Mouse (Mus musculus): ENCODE measurements around the gene Slc35b1. TPM values are rescaled to one million over a fixed set of nuclear protein-coding genes. Genes with fewer than 3 reads are reported as not detected.

Gene Slc35b1
- polyA plus RNA-seq, 1 experiment from 2014 or later: 92.7 TPM

DNA sequence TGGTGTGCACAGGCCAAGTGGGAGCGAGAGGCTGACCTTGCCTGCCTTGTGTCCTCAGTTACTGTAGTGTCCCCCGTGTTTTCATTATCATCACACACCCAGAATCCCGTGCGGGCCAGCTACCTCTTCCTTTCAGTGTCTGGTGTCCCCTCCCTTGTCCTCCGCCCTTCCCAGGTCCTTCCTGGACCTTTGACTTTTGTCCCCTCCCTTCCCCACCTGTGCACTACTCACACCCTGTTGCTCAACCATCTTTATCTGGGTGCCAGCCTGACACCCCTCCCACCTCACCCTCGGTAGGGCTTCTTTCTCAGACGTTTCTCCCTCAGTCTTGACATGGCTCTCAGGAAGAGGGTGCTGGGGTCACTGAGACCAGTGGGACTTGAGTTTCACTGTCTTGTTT, 2.9 kb downstream of the Slc35b1 start:
- Histone ChIP-seq H3K27me3 (ENCODE audit: control insufficient read depth, insufficient read depth, low read depth, low read length) (no peaks in the 10 kb centered on the region), H3K9me3 (ENCODE audit: control insufficient read depth, low read length) (no peaks in the 10 kb centered on the region), H3K9ac (ENCODE audit: low read length) (no peak overlapping the region), H3K4me3 (ENCODE audit: low read length) (no peak overlapping the region), H3K36me3 (ENCODE audit: control insufficient read depth, insufficient read depth, low read length) (peaks cover 14% of the 10 kb centered on the region; the same call in 1 of the 2 replicates), H3K4me1 (replicated peaks; ENCODE audit: control insufficient read depth, insufficient read depth, low read length) (peaks cover 8% of the 10 kb centered on the region; the same call in 1 of the 2 replicates), H3K27ac (ENCODE audit: low read length) (no peak overlapping the region), H3K4me2 (ENCODE audit: low read depth, low read length) (no peak overlapping the region)
- 78% methylated on average over 7 of the region's 7 CpGs for WGBS
- ATAC-seq (ENCODE audit: low read depth): no peak

DNA sequence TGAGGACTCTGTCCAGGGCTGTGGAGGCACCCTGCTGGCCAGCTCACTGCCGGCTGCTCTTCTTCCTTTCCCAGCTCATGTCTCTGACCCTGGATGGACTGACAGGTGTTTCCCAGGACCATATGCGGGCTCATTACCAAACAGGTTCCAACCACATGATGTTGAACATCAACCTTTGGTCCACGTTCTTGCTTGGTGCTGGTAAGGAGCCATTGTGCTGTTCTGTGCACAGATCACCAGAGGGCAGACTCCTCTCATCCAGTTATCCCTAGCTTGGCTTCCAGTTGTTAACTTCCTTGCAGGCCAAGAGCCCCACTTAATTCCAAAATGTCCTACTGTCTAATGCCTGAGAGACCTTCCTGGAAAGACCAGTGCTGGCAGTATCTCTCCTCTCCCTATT, 4.5 kb downstream of the Slc35b1 start:
- no peak for ATAC-seq (ENCODE audit: low read depth)
- H3K36me3 ChIP-seq (ENCODE audit: control insufficient read depth, insufficient read depth, low read length): peaks cover 14% of the 10 kb centered on the region; the same call in 1 of the 2 replicates
- no peaks in the 10 kb centered on the region for H3K27me3 ChIP-seq (ENCODE audit: control insufficient read depth, insufficient read depth, low read depth, low read length)
- peaks cover 8% of the 10 kb centered on the region; the same call in 1 of the 2 replicates for H3K4me1 ChIP-seq (replicated peaks; ENCODE audit: control insufficient read depth, insufficient read depth, low read length)
- 70% methylated on average over 3 of the region's 3 CpGs for WGBS
- H3K9me3 ChIP-seq (ENCODE audit: control insufficient read depth, low read length): no peaks in the 10 kb centered on the region
- H3K4me2 ChIP-seq (ENCODE audit: low read depth, low read length): no peak overlapping the region
- no peak overlapping the region for H3K9ac ChIP-seq (ENCODE audit: low read length)
- no peak overlapping the region for H3K4me3 ChIP-seq (ENCODE audit: low read length)
- H3K27ac ChIP-seq (ENCODE audit: low read length): no peak overlapping the region

DNA sequence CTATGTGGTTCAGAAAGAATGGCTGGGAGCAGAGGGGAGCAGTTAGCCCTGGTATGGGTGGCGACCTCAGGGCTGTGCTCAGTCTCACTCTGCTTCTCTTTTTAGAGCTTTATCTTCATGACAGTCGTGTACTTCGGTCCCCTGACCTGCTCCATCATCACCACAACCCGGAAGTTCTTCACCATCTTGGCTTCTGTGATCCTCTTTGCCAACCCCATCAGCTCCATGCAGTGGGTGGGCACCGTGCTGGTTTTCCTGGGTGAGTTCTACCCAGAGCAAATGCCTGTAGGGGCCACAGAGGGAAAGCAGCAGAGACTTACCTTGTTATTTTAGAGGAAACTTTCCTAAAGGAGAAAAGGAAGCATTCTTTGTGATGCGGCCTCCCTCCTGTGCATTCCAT, 5.9 kb downstream of the Slc35b1 start:
- no peak overlapping the region for H3K4me2 ChIP-seq (ENCODE audit: low read depth, low read length)
- no peak overlapping the region for H3K4me3 ChIP-seq (ENCODE audit: low read length)
- H3K9me3 ChIP-seq (ENCODE audit: control insufficient read depth, low read length): no peaks in the 10 kb centered on the region
- no peak for ATAC-seq (ENCODE audit: low read depth)
- WGBS: 87% methylated on average over 6 of the region's 6 CpGs
- no peak overlapping the region for H3K9ac ChIP-seq (ENCODE audit: low read length)
- H3K36me3 ChIP-seq (ENCODE audit: control insufficient read depth, insufficient read depth, low read length): peaks cover 14% of the 10 kb centered on the region; the same call in 1 of the 2 replicates
- peaks cover 7% of the 10 kb centered on the region; the same call in 1 of the 2 replicates for H3K4me1 ChIP-seq (replicated peaks; ENCODE audit: control insufficient read depth, insufficient read depth, low read length)
- no peak overlapping the region for H3K27ac ChIP-seq (ENCODE audit: low read length)
- no peaks in the 10 kb centered on the region for H3K27me3 ChIP-seq (ENCODE audit: control insufficient read depth, insufficient read depth, low read depth, low read length)

DNA sequence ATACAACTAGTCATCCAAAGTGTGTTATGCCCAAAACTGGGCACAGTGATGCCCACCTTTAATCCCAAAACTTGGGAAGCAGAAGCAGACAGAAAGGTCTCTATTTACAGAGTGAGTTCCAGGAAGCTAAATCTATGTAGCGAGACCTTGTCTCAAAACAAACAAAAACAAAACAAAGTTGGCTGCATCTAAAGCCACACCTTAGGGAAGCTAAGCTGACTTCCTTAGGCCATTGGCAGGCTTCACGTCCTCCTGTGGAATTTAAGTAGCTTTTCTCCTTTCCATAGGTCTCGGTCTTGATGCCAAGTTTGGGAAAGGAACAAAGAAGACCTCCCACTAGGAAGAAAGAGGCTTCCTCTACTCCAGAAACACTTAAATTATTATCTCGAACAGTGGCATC, 6.7 kb downstream of the Slc35b1 start:
- ATAC-seq (ENCODE audit: low read depth): no peak
- Histone ChIP-seq H3K9me3 (ENCODE audit: control insufficient read depth, low read length) (no peaks in the 10 kb centered on the region), H3K27me3 (ENCODE audit: control insufficient read depth, insufficient read depth, low read depth, low read length) (no peaks in the 10 kb centered on the region), H3K27ac (ENCODE audit: low read length) (no peak overlapping the region), H3K4me3 (ENCODE audit: low read length) (no peak overlapping the region), H3K4me1 (replicated peaks; ENCODE audit: control insufficient read depth, insufficient read depth, low read length) (no peaks in the 10 kb centered on the region), H3K4me2 (ENCODE audit: low read depth, low read length) (no peak overlapping the region), H3K9ac (ENCODE audit: low read length) (no peak overlapping the region), H3K36me3 (ENCODE audit: control insufficient read depth, insufficient read depth, low read length) (peaks cover 14% of the 10 kb centered on the region; the same call in 1 of the 2 replicates)
- 69% methylated on average over 4 of the region's 4 CpGs for WGBS

DNA sequence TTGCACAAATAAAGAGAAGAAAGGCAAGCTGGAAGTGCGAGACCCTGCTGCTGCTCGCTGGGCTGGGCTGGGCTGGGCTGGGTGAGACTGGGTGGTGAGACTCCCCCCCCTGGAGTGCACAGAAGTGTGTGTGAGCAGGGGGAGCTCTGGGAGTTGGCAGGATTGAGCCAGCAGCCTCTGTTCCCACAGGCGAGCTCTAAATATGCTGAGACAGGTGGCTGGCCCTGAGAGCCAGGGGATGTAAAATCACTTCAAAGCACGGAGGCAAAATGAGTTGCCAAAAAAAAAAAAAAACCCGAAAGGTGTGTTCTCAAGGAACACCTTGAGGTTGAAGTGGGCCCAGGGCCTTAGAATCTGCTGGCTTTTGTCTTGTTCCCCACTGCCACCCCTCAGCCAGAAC, 7.3 kb downstream of the Slc35b1 start:
- Histone ChIP-seq H3K4me3 (ENCODE audit: low read length) (no peak overlapping the region), H3K27ac (ENCODE audit: low read length) (no peak overlapping the region), H3K36me3 (ENCODE audit: control insufficient read depth, insufficient read depth, low read length) (peaks cover 14% of the 10 kb centered on the region; the same call in 1 of the 2 replicates), H3K9me3 (ENCODE audit: control insufficient read depth, low read length) (no peaks in the 10 kb centered on the region), H3K27me3 (ENCODE audit: control insufficient read depth, insufficient read depth, low read depth, low read length) (no peaks in the 10 kb centered on the region), H3K4me2 (ENCODE audit: low read depth, low read length) (no peak overlapping the region), H3K9ac (ENCODE audit: low read length) (no peak overlapping the region), H3K4me1 (replicated peaks; ENCODE audit: control insufficient read depth, insufficient read depth, low read length) (no peaks in the 10 kb centered on the region)
- ATAC-seq (ENCODE audit: low read depth): no peak
- 55% methylated on average over 5 of the region's 5 CpGs for WGBS

DNA sequence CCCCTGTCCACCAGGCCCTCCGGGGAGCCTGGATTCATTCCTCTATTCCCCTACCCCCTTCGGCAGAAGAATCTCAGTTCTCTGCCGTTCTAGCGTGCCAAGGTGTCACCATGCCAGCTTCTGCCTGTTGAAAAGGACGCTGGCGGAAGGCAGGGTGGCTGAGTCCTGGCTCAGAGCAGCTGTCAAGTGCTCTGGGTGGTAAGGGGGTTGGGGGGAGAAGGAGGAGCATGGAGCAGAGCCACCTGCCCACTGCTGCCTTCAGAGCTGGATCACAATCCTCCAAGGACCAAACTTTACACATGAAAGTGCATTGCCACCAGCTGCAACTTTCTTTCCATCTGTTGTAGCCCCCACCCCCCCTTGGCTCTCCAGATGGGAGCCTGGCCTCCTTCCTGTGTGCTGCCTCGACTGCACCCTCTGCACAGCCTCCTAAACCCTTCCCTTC, 7.8 kb downstream of the Slc35b1 start:
- no peak for ATAC-seq (ENCODE audit: low read depth)
- no peak overlapping the region for H3K9ac ChIP-seq (ENCODE audit: low read length)
- H3K36me3 ChIP-seq (ENCODE audit: control insufficient read depth, insufficient read depth, low read length): peaks cover 14% of the 10 kb centered on the region; the same call in 1 of the 2 replicates

DNA sequence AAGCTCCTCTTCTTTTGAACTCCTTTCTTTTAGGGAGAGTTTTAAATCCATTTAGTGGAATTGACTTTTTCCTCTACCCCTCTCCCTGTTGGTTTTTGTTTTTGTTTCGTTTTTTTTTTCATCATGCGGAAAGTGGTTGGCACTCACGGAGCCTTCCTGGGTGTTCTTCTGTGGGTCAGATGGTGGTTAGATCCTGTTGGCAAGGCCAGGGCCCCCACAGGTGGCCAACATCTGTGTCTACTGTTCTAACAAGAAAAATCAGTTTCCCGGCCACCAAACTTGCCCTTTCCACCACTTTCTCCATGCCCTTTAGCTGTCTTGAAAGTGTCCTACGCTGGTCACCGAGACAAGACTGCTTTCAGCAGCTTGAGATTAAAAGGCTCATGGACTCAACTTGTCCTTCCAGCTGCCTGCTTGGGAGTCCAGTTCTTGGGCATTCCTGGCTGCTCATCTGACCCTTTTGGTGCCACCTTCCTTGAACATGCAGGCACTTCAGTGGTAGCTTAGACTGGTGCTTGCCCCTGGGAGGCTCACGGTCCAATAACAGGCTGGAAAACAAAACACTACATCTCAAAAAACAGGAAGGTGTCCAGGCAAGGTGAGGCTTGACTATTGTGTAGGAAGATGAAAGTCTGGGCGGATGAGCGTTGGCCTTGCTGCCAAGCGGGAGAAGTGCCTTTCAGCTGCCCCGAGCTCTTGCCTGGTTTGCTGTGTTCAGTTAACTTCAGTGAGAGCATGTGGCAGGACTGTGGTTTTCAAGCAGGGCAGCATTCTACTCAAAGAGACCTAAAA, 8.4 kb downstream of the Slc35b1 start:
- ATAC-seq (ENCODE audit: low read depth): no peak
- Histone ChIP-seq H3K4me1 (replicated peaks; ENCODE audit: control insufficient read depth, insufficient read depth, low read length) (no peaks in the 10 kb centered on the region), H3K27me3 (ENCODE audit: control insufficient read depth, insufficient read depth, low read depth, low read length) (no peaks in the 10 kb centered on the region), H3K4me3 (ENCODE audit: low read length) (no peak overlapping the region), H3K27ac (ENCODE audit: low read length) (no peak overlapping the region), H3K36me3 (ENCODE audit: control insufficient read depth, insufficient read depth, low read length) (peaks cover 10% of the 10 kb centered on the region; the same call in 1 of the 2 replicates), H3K9ac (ENCODE audit: low read length) (no peak overlapping the region), H3K9me3 (ENCODE audit: control insufficient read depth, low read length) (no peaks in the 10 kb centered on the region), H3K4me2 (ENCODE audit: low read depth, low read length) (no peak overlapping the region)
- WGBS: 72% methylated on average over 11 of the region's 11 CpGs

More for the DNA sequence above, 7.8 kb downstream of the Slc35b1 start:
- Histone ChIP-seq H3K4me3 (ENCODE audit: low read length) (no peak overlapping the region), H3K4me2 (ENCODE audit: low read depth, low read length) (no peak overlapping the region), H3K27me3 (ENCODE audit: control insufficient read depth, insufficient read depth, low read depth, low read length) (no peaks in the 10 kb centered on the region), H3K27ac (ENCODE audit: low read length) (no peak overlapping the region), H3K4me1 (replicated peaks; ENCODE audit: control insufficient read depth, insufficient read depth, low read length) (no peaks in the 10 kb centered on the region), H3K9me3 (ENCODE audit: control insufficient read depth, low read length) (no peaks in the 10 kb centered on the region)
- WGBS: 46% methylated on average over 7 of the region's 7 CpGs

DNA sequence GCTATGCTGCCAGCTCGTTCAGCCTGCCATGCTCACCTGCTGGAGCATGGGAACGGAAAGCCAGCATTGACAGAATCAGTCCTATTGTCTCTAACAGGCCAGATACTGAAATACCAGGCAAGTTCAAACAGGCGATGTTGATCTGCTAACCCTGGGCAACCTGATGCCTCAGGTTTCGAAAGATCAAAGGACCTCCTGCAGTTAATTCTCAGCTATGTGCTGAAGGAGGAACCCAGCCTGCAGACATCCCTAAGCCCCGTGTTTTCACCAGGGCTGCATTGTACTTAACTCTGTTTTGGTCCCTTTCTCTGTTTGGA, 9.0 kb downstream of the Slc35b1 start:
- no peaks in the 10 kb centered on the region for H3K4me1 ChIP-seq (replicated peaks; ENCODE audit: control insufficient read depth, insufficient read depth, low read length)
- no peaks in the 10 kb centered on the region for H3K27me3 ChIP-seq (ENCODE audit: control insufficient read depth, insufficient read depth, low read depth, low read length)
- H3K4me2 ChIP-seq (ENCODE audit: low read depth, low read length): no peak overlapping the region
- H3K9ac ChIP-seq (ENCODE audit: low read length): no peak overlapping the region
- H3K27ac ChIP-seq (ENCODE audit: low read length): no peak overlapping the region
- no peaks in the 10 kb centered on the region for H3K9me3 ChIP-seq (ENCODE audit: control insufficient read depth, low read length)
- WGBS: 24% methylated on average over 5 of the region's 5 CpGs
- H3K4me3 ChIP-seq (ENCODE audit: low read length): no peak overlapping the region
- H3K36me3 ChIP-seq (ENCODE audit: control insufficient read depth, insufficient read depth, low read length): peaks cover 8% of the 10 kb centered on the region; the same call in 1 of the 2 replicates
- no peak for ATAC-seq (ENCODE audit: low read depth)

DNA sequence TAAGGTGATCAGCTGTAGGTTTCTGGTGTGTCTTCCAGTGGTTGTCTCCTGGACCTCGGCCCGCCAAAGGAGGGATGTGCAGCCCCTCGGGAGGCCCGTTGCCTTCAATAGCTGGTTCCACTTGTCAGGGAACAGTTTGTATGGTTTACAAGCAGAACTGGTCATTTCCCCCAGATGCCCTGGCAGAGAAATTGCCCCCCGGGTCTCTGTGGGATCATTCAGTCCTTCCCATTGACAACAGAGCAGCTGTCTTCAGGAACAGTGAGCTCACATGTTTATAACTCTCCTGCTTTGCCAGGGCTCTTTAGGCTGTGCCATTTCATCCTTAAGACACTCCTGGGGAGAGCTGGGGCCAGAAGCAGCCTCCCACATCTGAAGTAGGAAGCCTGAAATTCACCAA, 9.6 kb downstream of the Slc35b1 start:
- no peak overlapping the region for H3K4me3 ChIP-seq (ENCODE audit: low read length)
- 39% methylated on average over 5 of the region's 5 CpGs for WGBS
- no peak overlapping the region for H3K27ac ChIP-seq (ENCODE audit: low read length)

More for the DNA sequence above, 9.6 kb downstream of the Slc35b1 start:
- H3K27me3 ChIP-seq (ENCODE audit: control insufficient read depth, insufficient read depth, low read depth, low read length): no peaks in the 10 kb centered on the region
- ATAC-seq (ENCODE audit: low read depth): no peak
- no peaks in the 10 kb centered on the region for H3K4me1 ChIP-seq (replicated peaks; ENCODE audit: control insufficient read depth, insufficient read depth, low read length)
- H3K4me2 ChIP-seq (ENCODE audit: low read depth, low read length): no peak overlapping the region
- no peaks in the 10 kb centered on the region for H3K9me3 ChIP-seq (ENCODE audit: control insufficient read depth, low read length)
- H3K36me3 ChIP-seq (ENCODE audit: control insufficient read depth, insufficient read depth, low read length): peaks cover 6% of the 10 kb centered on the region; the same call in 1 of the 2 replicates
- H3K9ac ChIP-seq (ENCODE audit: low read length): no peak overlapping the region

Data from lung, embryonic 16.5 days (tissue).